Mouse (Mus musculus): ENCODE data around the gene F2r. TPM values are rescaled to one million over a fixed set of nuclear protein-coding genes. Genes with fewer than 3 reads are reported as not detected.

F2r gene
- polyA plus RNA-seq, 1 experiment from 2014 or later: 92.3 TPM

GRCm38 (mm10) chr13:95609088-95609420 lies 9.2 kb downstream of the F2r start:
- 94% methylated on average over 2 of the region's 2 CpGs for WGBS
- Histone ChIP-seq H3K27ac (no peak overlapping the region), H3K9me3 (replicated peaks) (no peaks in the 10 kb centered on the region), H3K4me1 (no peaks in the 10 kb centered on the region), H3K9ac (no peak overlapping the region), H3K27me3 (no peaks in the 10 kb centered on the region), H3K4me3 (no peak overlapping the region), H3K36me3 (ENCODE audit: poor library complexity, severe bottlenecking) (peaks cover 63% of the 10 kb centered on the region), H3K4me2 (no peak overlapping the region)
- ATAC-seq: no peak

- no peaks in the 10 kb centered on the region for H3K27me3 ChIP-seq
- no peak overlapping the region for H3K27ac ChIP-seq
- no peaks in the 10 kb centered on the region for H3K4me1 ChIP-seq
- H3K36me3 ChIP-seq (ENCODE audit: poor library complexity, severe bottlenecking): peaks cover 66% of the 10 kb centered on the region
- H3K9ac ChIP-seq: no peak overlapping the region
- ATAC-seq: no peak
- no peak overlapping the region for H3K4me3 ChIP-seq
- no peak overlapping the region for H3K4me2 ChIP-seq
- H3K9me3 ChIP-seq (replicated peaks): no peaks in the 10 kb centered on the region
- 90% methylated on average over 6 of the region's 6 CpGs for WGBS
Observed at GRCm38 (mm10) chr13:95608416-95609087, 9.7 kb downstream of the F2r start.

GRCm38 (mm10) chr13:95607019-95607418 lies 11.3 kb downstream of the F2r start:
- Histone ChIP-seq H3K27me3 (no peaks in the 10 kb centered on the region), H3K4me3 (no peak overlapping the region), H3K27ac (no peak overlapping the region), H3K4me2 (no peak overlapping the region), H3K4me1 (no peaks in the 10 kb centered on the region), H3K36me3 (ENCODE audit: poor library complexity, severe bottlenecking) (peaks cover 70% of the 10 kb centered on the region), H3K9ac (no peak overlapping the region), H3K9me3 (replicated peaks) (no peaks in the 10 kb centered on the region)
- ATAC-seq: no peak
- 95% methylated on average over 8 of the region's 8 CpGs for WGBS

GRCm38 (mm10) chr13:95604288-95604687 lies 14.0 kb downstream of the F2r start:
- WGBS: 97% methylated on average over 25 of the region's 25 CpGs
- ATAC-seq: no peak

GRCm38 (mm10) chr13:95599833-95600359 lies 18.4 kb downstream of the F2r start:
- Histone ChIP-seq H3K4me1 (no peaks in the 10 kb centered on the region), H3K4me3 (no peak overlapping the region), H3K27me3 (no peaks in the 10 kb centered on the region), H3K9ac (no peak overlapping the region), H3K4me2 (no peak overlapping the region), H3K9me3 (replicated peaks) (no peaks in the 10 kb centered on the region), H3K27ac (no peak overlapping the region), H3K36me3 (ENCODE audit: poor library complexity, severe bottlenecking) (peaks cover 49% of the 10 kb centered on the region)
- whole genome bisulfite sequencing: 75% methylated on average over 3 of the region's 3 CpGs
- ATAC-seq: no peak

More at GRCm38 (mm10) chr13:95604288-95604687, 14.0 kb downstream of the F2r start:
- H3K4me2 ChIP-seq: no peak overlapping the region
- H3K9me3 ChIP-seq (replicated peaks): no peaks in the 10 kb centered on the region
- no peaks in the 10 kb centered on the region for H3K4me1 ChIP-seq
- H3K4me3 ChIP-seq: no peak overlapping the region
- H3K36me3 ChIP-seq (ENCODE audit: poor library complexity, severe bottlenecking): peaks cover 67% of the 10 kb centered on the region
- no peak overlapping the region; the same call in 1 of the 2 replicates for H3K27ac ChIP-seq
- no peaks in the 10 kb centered on the region for H3K27me3 ChIP-seq
- H3K9ac ChIP-seq: no peak overlapping the region

- Histone ChIP-seq H3K4me1 (no peaks in the 10 kb centered on the region), H3K27me3 (no peaks in the 10 kb centered on the region), H3K9ac (no peak overlapping the region), H3K9me3 (replicated peaks) (no peaks in the 10 kb centered on the region), H3K36me3 (ENCODE audit: poor library complexity, severe bottlenecking) (peaks cover 34% of the 10 kb centered on the region), H3K27ac (no peak overlapping the region), H3K4me2 (no peak overlapping the region), H3K4me3 (no peak overlapping the region)
- 88% methylated on average over 18 of the region's 18 CpGs for WGBS
- no peak for ATAC-seq
Observed at GRCm38 (mm10) chr13:95598232-95598920, 19.9 kb downstream of the F2r start.

- Histone ChIP-seq H3K9me3 (replicated peaks) (no peaks in the 10 kb centered on the region), H3K4me2 (no peak overlapping the region), H3K27me3 (no peaks in the 10 kb centered on the region), H3K9ac (no peak overlapping the region), H3K4me1 (no peaks in the 10 kb centered on the region), H3K4me3 (no peak overlapping the region), H3K27ac (no peak overlapping the region), H3K36me3 (ENCODE audit: poor library complexity, severe bottlenecking) (peaks cover 26% of the 10 kb centered on the region)
- 94% methylated on average over 10 of the region's 10 CpGs for WGBS
- ATAC-seq: no peak
Observed at GRCm38 (mm10) chr13:95597578-95597977, 20.7 kb downstream of the F2r start.

- Histone ChIP-seq H3K36me3 (ENCODE audit: poor library complexity, severe bottlenecking) (peaks cover 20% of the 10 kb centered on the region), H3K4me3 (no peak overlapping the region), H3K27me3 (no peaks in the 10 kb centered on the region), H3K9me3 (replicated peaks) (no peaks in the 10 kb centered on the region), H3K4me1 (no peaks in the 10 kb centered on the region), H3K27ac (no peak overlapping the region), H3K9ac (no peak overlapping the region), H3K4me2 (no peak overlapping the region)
- WGBS: 69% methylated on average over 7 of the region's 7 CpGs
- ATAC-seq: no peak
Observed at GRCm38 (mm10) chr13:95596689-95597088, 21.6 kb downstream of the F2r start.

GRCm38 (mm10) chr13:95595921-95596320 lies 22.4 kb downstream of the F2r start:
- Histone ChIP-seq H3K27me3 (no peaks in the 10 kb centered on the region), H3K9ac (no peak overlapping the region), H3K9me3 (replicated peaks) (no peaks in the 10 kb centered on the region), H3K4me3 (no peak overlapping the region), H3K4me2 (no peak overlapping the region), H3K36me3 (ENCODE audit: poor library complexity, severe bottlenecking) (peaks cover 13% of the 10 kb centered on the region), H3K4me1 (no peaks in the 10 kb centered on the region), H3K27ac (no peak overlapping the region)
- no peak for ATAC-seq
- WGBS: 81% methylated on average over 5 of the region's 5 CpGs

GRCm38 (mm10) chr13:95595411-95595810 lies 22.9 kb downstream of the F2r start:
- H3K4me2 ChIP-seq: no peak overlapping the region
- H3K9ac ChIP-seq: no peak overlapping the region
- H3K9me3 ChIP-seq (replicated peaks): no peaks in the 10 kb centered on the region
- no peaks in the 10 kb centered on the region for H3K4me1 ChIP-seq
- no peak overlapping the region for H3K4me3 ChIP-seq
- WGBS: 91% methylated on average over 7 of the region's 7 CpGs
- no peak overlapping the region for H3K27ac ChIP-seq
- no peak for ATAC-seq
- peaks cover 8% of the 10 kb centered on the region for H3K36me3 ChIP-seq (ENCODE audit: poor library complexity, severe bottlenecking)
- H3K27me3 ChIP-seq: no peaks in the 10 kb centered on the region

GRCm38 (mm10) chr13:95592860-95593259 lies 25.4 kb downstream of the F2r start:
- no peaks in the 10 kb centered on the region for H3K27me3 ChIP-seq
- H3K36me3 ChIP-seq (ENCODE audit: poor library complexity, severe bottlenecking): no peaks in the 10 kb centered on the region
- H3K9me3 ChIP-seq (replicated peaks): no peaks in the 10 kb centered on the region
- H3K27ac ChIP-seq: no peak overlapping the region
- no peak overlapping the region for H3K4me2 ChIP-seq
- no peaks in the 10 kb centered on the region for H3K4me1 ChIP-seq
- no peak overlapping the region for H3K4me3 ChIP-seq
- no peak for ATAC-seq
- no peak overlapping the region for H3K9ac ChIP-seq
- WGBS: 89% methylated on average over 10 of the region's 10 CpGs

- Histone ChIP-seq H3K36me3 (ENCODE audit: poor library complexity, severe bottlenecking) (no peaks in the 10 kb centered on the region), H3K4me1 (no peaks in the 10 kb centered on the region), H3K27me3 (no peaks in the 10 kb centered on the region), H3K4me2 (no peak overlapping the region), H3K9ac (no peak overlapping the region), H3K9me3 (replicated peaks) (no peaks in the 10 kb centered on the region), H3K27ac (no peak overlapping the region), H3K4me3 (no peak overlapping the region)
- 87% methylated on average over 3 of the region's 3 CpGs for WGBS
- no peak for ATAC-seq
Observed at GRCm38 (mm10) chr13:95591606-95592005, 26.7 kb downstream of the F2r start.
